Mouse (Mus musculus): ENCODE results near the gene Pde6h. TPM values are rescaled to one million over a fixed set of nuclear protein-coding genes. Genes with fewer than 3 reads are reported as not detected.

Gene Pde6h
- polyA plus RNA-seq, 1 experiment from 2014 or later: not detected

GRCm38 (mm10) chr6:136990557-136990956 lies 66.9 kb downstream of the Pde6h start:
- Histone ChIP-seq H3K4me3 (ENCODE audit: low read depth, low read length) (no peak overlapping the region), H3K9ac (replicated peaks; ENCODE audit: low read length) (no peak overlapping the region), H3K36me3 (replicated peaks; ENCODE audit: control insufficient read depth, insufficient read depth, low read depth, low read length) (no peaks in the 10 kb centered on the region), H3K9me3 (replicated peaks; ENCODE audit: control insufficient read depth, low read length) (no peaks in the 10 kb centered on the region), H3K27me3 (ENCODE audit: control insufficient read depth, insufficient read depth, low read length) (no peaks in the 10 kb centered on the region), H3K27ac (replicated peaks; ENCODE audit: low read depth, low read length) (no peak overlapping the region), H3K4me2 (ENCODE audit: low read depth, low read length) (no peak overlapping the region), H3K4me1 (ENCODE audit: control insufficient read depth, insufficient read depth, low read length) (no peaks in the 10 kb centered on the region)
- ATAC-seq (replicated peaks; ENCODE audit: insufficient number of reproducible peaks, low FRiP score, low TSS enrichment, low read depth): no peak
- no peak for DNase-seq (ENCODE audit: low spot score)
- 66% methylated on average over 8 of the region's 8 CpGs for WGBS

- Histone ChIP-seq H3K27me3 (ENCODE audit: control insufficient read depth, insufficient read depth, low read length) (no peaks in the 10 kb centered on the region), H3K4me3 (ENCODE audit: low read depth, low read length) (no peak overlapping the region), H3K4me1 (ENCODE audit: control insufficient read depth, insufficient read depth, low read length) (no peaks in the 10 kb centered on the region), H3K4me2 (ENCODE audit: low read depth, low read length) (no peak overlapping the region), H3K27ac (replicated peaks; ENCODE audit: low read depth, low read length) (no peak overlapping the region), H3K9me3 (replicated peaks; ENCODE audit: control insufficient read depth, low read length) (no peaks in the 10 kb centered on the region), H3K9ac (replicated peaks; ENCODE audit: low read length) (no peak overlapping the region), H3K36me3 (replicated peaks; ENCODE audit: control insufficient read depth, insufficient read depth, low read depth, low read length) (no peaks in the 10 kb centered on the region)
- no peak for DNase-seq (ENCODE audit: low spot score)
- 79% methylated on average over 4 of the region's 4 CpGs for WGBS
- no peak for ATAC-seq (replicated peaks; ENCODE audit: insufficient number of reproducible peaks, low FRiP score, low TSS enrichment, low read depth)
Observed at GRCm38 (mm10) chr6:136993574-136993973, 69.9 kb downstream of the Pde6h start.

GRCm38 (mm10) chr6:136995533-136995932 lies 71.9 kb downstream of the Pde6h start:
- Histone ChIP-seq H3K4me1 (ENCODE audit: control insufficient read depth, insufficient read depth, low read length) (no peaks in the 10 kb centered on the region), H3K27me3 (ENCODE audit: control insufficient read depth, insufficient read depth, low read length) (no peaks in the 10 kb centered on the region), H3K9me3 (replicated peaks; ENCODE audit: control insufficient read depth, low read length) (no peaks in the 10 kb centered on the region), H3K36me3 (replicated peaks; ENCODE audit: control insufficient read depth, insufficient read depth, low read depth, low read length) (no peaks in the 10 kb centered on the region), H3K4me2 (ENCODE audit: low read depth, low read length) (no peak overlapping the region), H3K9ac (replicated peaks; ENCODE audit: low read length) (no peak overlapping the region), H3K4me3 (ENCODE audit: low read depth, low read length) (no peak overlapping the region), H3K27ac (replicated peaks; ENCODE audit: low read depth, low read length) (no peak overlapping the region)
- DNase-seq (ENCODE audit: low spot score): peak; percentile 41
- ATAC-seq (replicated peaks; ENCODE audit: insufficient number of reproducible peaks, low FRiP score, low TSS enrichment, low read depth): no peak
- WGBS: 72% methylated on average over 8 of the region's 8 CpGs

GRCm38 (mm10) chr6:136996336-136996735 lies 72.7 kb downstream of the Pde6h start:
- no peaks in the 10 kb centered on the region for H3K27me3 ChIP-seq (ENCODE audit: control insufficient read depth, insufficient read depth, low read length)
- H3K9ac ChIP-seq (replicated peaks; ENCODE audit: low read length): no peak overlapping the region
- no peak overlapping the region for H3K4me2 ChIP-seq (ENCODE audit: low read depth, low read length)
- H3K27ac ChIP-seq (replicated peaks; ENCODE audit: low read depth, low read length): no peak overlapping the region
- 71% methylated on average over 5 of the region's 5 CpGs for WGBS
- no peak for ATAC-seq (replicated peaks; ENCODE audit: insufficient number of reproducible peaks, low FRiP score, low TSS enrichment, low read depth)
- no peaks in the 10 kb centered on the region for H3K4me1 ChIP-seq (ENCODE audit: control insufficient read depth, insufficient read depth, low read length)
- no peaks in the 10 kb centered on the region for H3K36me3 ChIP-seq (replicated peaks; ENCODE audit: control insufficient read depth, insufficient read depth, low read depth, low read length)
- H3K4me3 ChIP-seq (ENCODE audit: low read depth, low read length): no peak overlapping the region
- no peak for DNase-seq (ENCODE audit: low spot score)
- H3K9me3 ChIP-seq (replicated peaks; ENCODE audit: control insufficient read depth, low read length): no peaks in the 10 kb centered on the region

- WGBS: 89% methylated on average over 7 of the region's 7 CpGs
Observed at GRCm38 (mm10) chr6:136998181-136998580, 74.5 kb downstream of the Pde6h start.

GRCm38 (mm10) chr6:136999009-136999408 lies 75.4 kb downstream of the Pde6h start:
- Histone ChIP-seq H3K9ac (replicated peaks; ENCODE audit: low read length) (no peak overlapping the region), H3K4me1 (ENCODE audit: control insufficient read depth, insufficient read depth, low read length) (no peaks in the 10 kb centered on the region), H3K27ac (replicated peaks; ENCODE audit: low read depth, low read length) (no peak overlapping the region), H3K4me2 (ENCODE audit: low read depth, low read length) (no peak overlapping the region), H3K36me3 (replicated peaks; ENCODE audit: control insufficient read depth, insufficient read depth, low read depth, low read length) (no peaks in the 10 kb centered on the region), H3K27me3 (ENCODE audit: control insufficient read depth, insufficient read depth, low read length) (no peaks in the 10 kb centered on the region), H3K9me3 (replicated peaks; ENCODE audit: control insufficient read depth, low read length) (no peaks in the 10 kb centered on the region), H3K4me3 (ENCODE audit: low read depth, low read length) (no peak overlapping the region)
- WGBS: 83% methylated on average over 3 of the region's 3 CpGs
- ATAC-seq (replicated peaks; ENCODE audit: insufficient number of reproducible peaks, low FRiP score, low TSS enrichment, low read depth) (no peak), DNase-seq (ENCODE audit: low spot score) (no peak)

More at GRCm38 (mm10) chr6:136998181-136998580, 74.5 kb downstream of the Pde6h start:
- H3K4me3 ChIP-seq (ENCODE audit: low read depth, low read length): no peak overlapping the region
- H3K9me3 ChIP-seq (replicated peaks; ENCODE audit: control insufficient read depth, low read length): no peaks in the 10 kb centered on the region
- no peak for DNase-seq (ENCODE audit: low spot score)
- no peaks in the 10 kb centered on the region for H3K4me1 ChIP-seq (ENCODE audit: control insufficient read depth, insufficient read depth, low read length)
- no peak for ATAC-seq (replicated peaks; ENCODE audit: insufficient number of reproducible peaks, low FRiP score, low TSS enrichment, low read depth)
- H3K4me2 ChIP-seq (ENCODE audit: low read depth, low read length): no peak overlapping the region
- H3K27me3 ChIP-seq (ENCODE audit: control insufficient read depth, insufficient read depth, low read length): no peaks in the 10 kb centered on the region
- H3K27ac ChIP-seq (replicated peaks; ENCODE audit: low read depth, low read length): no peak overlapping the region
- H3K36me3 ChIP-seq (replicated peaks; ENCODE audit: control insufficient read depth, insufficient read depth, low read depth, low read length): no peaks in the 10 kb centered on the region
- H3K9ac ChIP-seq (replicated peaks; ENCODE audit: low read length): no peak overlapping the region

GRCm38 (mm10) chr6:136999707-137000446 lies 76.2 kb downstream of the Pde6h start:
- H3K4me1 ChIP-seq (ENCODE audit: control insufficient read depth, insufficient read depth, low read length): no peaks in the 10 kb centered on the region
- H3K9ac ChIP-seq (replicated peaks; ENCODE audit: low read length): no peak overlapping the region
- WGBS: 87% methylated on average over 15 of the region's 15 CpGs
- no peaks in the 10 kb centered on the region for H3K9me3 ChIP-seq (replicated peaks; ENCODE audit: control insufficient read depth, low read length)
- no peaks in the 10 kb centered on the region for H3K27me3 ChIP-seq (ENCODE audit: control insufficient read depth, insufficient read depth, low read length)
- no peak overlapping the region for H3K4me2 ChIP-seq (ENCODE audit: low read depth, low read length)
- DNase-seq (ENCODE audit: low spot score): peak; percentile 24
- ATAC-seq (replicated peaks; ENCODE audit: insufficient number of reproducible peaks, low FRiP score, low TSS enrichment, low read depth): no peak
- H3K4me3 ChIP-seq (ENCODE audit: low read depth, low read length): no peak overlapping the region
- H3K27ac ChIP-seq (replicated peaks; ENCODE audit: low read depth, low read length): no peak overlapping the region
- no peaks in the 10 kb centered on the region for H3K36me3 ChIP-seq (replicated peaks; ENCODE audit: control insufficient read depth, insufficient read depth, low read depth, low read length)

- H3K9ac ChIP-seq (replicated peaks; ENCODE audit: low read length): no peak overlapping the region
Observed at GRCm38 (mm10) chr6:137000706-137001105, 77.1 kb downstream of the Pde6h start.

More at GRCm38 (mm10) chr6:137000706-137001105, 77.1 kb downstream of the Pde6h start:
- H3K9me3 ChIP-seq (replicated peaks; ENCODE audit: control insufficient read depth, low read length): no peaks in the 10 kb centered on the region
- WGBS: 90% methylated on average over 10 of the region's 10 CpGs
- no peaks in the 10 kb centered on the region for H3K27me3 ChIP-seq (ENCODE audit: control insufficient read depth, insufficient read depth, low read length)
- H3K4me1 ChIP-seq (ENCODE audit: control insufficient read depth, insufficient read depth, low read length): no peaks in the 10 kb centered on the region
- H3K4me3 ChIP-seq (ENCODE audit: low read depth, low read length): no peak overlapping the region
- DNase-seq (ENCODE audit: low spot score) (no peak), ATAC-seq (replicated peaks; ENCODE audit: insufficient number of reproducible peaks, low FRiP score, low TSS enrichment, low read depth) (no peak)
- H3K4me2 ChIP-seq (ENCODE audit: low read depth, low read length): no peak overlapping the region
- H3K27ac ChIP-seq (replicated peaks; ENCODE audit: low read depth, low read length): no peak overlapping the region
- H3K36me3 ChIP-seq (replicated peaks; ENCODE audit: control insufficient read depth, insufficient read depth, low read depth, low read length): no peaks in the 10 kb centered on the region

All from embryonic facial prominence, embryonic 11.5 days (tissue).